Mouse (Mus musculus) inflammation-experienced regulatory T-cells, adult 6 months (primary cell): Measurements from ENCODE around the gene Cox6a1. TPM values are rescaled to one million over a fixed set of nuclear protein-coding genes. Genes with fewer than 3 reads are reported as not detected.

Source experiments
- ATAC-seq: one replicate; pipeline ENCODE4 v1.8.0; 2017
- polyA plus RNA-seq, 3 experiments: library from polyadenylated mRNA; unstranded; fragments of 100-300 nt; shearing (Covaris generic); gene quantifications; one replicate each; pipeline ENCODE4 v1.2.1; 2017

Gene Cox6a1
- polyA plus RNA-seq, 3 experiments from 2014 or later, result 550 to 644 (median 560) TPM

DNA sequence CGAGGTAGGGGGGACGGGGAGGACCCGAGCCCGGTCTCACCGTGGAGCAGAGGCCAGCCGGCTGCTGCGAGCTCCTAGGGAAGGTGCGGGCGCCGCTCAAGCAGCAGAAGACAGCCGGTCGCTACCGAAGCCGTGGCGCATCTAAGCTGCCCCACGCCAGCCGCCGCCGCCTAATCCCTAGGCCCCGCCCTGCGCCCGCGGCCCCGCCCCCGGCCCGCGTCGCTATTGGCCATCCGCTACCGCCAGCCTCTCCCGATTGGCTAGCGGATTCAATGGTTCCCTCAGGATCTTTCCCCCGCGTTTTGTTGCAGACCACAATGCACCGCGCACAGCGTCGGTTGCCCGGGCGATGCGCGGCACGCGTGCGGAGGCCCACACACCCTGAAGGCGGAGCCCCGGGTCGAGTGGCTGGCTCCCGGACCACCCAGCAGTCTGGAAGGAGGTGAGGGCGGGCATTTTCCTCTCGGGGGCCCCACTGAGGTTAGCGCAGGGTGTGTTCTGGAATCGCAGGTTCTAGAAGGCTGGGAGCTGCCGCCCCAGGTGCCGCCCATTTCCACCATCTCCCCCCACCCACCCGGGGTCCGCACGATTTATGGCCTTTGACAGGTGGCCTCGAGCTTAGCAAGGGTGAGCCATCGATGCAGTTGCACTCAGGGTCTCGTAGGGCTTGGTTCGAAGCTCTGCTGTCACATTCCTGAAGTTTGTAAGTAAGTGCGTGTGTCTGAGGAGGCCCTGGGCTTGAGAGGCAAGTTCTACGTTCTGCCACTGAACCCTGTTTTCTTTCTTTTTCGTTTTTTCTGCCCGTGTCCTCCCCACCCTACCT is 47.8 kb downstream of the Cox6a1 start, which contains the start of gene Dynll1:
TSS of gene Dynll1 (minus strand) at position 208 of the 823 bp plus-strand sequence.
- ATAC-seq, result peak; percentile 96

DNA sequence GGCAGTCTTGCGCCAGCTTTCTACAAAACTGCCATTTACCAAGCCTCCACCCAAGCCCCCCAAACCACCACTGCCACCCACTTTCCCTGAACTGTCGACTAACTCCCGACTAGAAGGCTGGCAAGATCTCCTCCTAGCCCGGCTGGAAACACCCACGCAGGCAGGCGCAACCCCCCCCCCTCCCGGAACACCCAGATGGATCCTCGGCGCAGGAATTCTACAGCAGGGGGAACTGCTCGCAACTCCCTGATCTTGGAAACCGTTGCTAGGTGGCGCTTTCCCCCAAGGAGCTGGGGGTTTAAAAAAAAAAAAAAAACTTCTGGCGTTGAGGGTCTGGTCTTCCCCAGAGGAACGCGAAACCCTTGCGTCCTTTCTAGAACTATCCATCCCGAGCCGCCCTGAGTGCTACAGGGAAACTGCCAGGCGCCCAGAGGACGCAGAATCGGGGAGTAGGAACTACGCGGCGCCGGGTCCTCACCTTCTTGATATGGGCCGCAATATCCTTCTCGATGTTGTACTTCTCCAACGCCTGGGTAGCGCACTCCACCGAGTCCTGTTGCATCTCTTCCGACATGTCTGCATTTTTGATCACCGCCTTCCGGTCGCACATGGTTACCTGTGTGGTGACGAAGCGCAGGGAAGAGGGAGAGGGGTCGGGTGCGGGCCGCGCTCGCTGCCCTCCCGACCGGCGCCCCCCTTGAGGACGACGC is 48.6 kb downstream of the Cox6a1 start:
- ATAC-seq, result peak; percentile 48

DNA sequence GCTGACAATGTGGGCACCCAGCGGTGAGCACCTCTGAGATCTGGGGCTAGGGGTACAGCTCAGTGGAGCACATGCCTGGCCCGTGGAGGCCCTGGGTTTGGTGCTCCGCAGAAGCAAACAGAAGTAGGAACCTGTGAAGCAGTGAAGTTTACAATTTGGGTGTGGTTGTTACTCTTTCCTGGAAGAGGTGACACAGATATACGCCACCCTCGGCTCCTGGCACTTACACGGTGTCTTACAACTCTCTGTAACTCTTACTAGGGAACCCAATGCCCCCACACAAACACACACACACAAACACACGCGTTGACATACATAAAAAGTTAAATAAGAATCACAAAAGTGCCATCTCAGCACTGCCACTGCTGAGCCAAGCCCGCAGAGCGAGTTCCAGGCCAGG is 52.4 kb downstream of the Cox6a1 start:
- ATAC-seq, result no peak

Other genes starting within 250 kb of the Cox6a1 start
- gene Acads, start 229.6 kb downstream of the Cox6a1 start, polyA plus RNA-seq, result 10 to 100 TPM; 11.3 to 20.2 (median 18.8) TPM
- 10 to 100 TPM; 15.9 to 27.8 (median 21.3) TPM for gene Unc119b, start 214.0 kb downstream of the Cox6a1 start, polyA plus RNA-seq
- 10 to 100 TPM; 25.5 to 32.7 (median 30.3) TPM for gene Mlec, start 190.8 kb downstream of the Cox6a1 start, polyA plus RNA-seq
- gene Cabp1, start 154.6 kb downstream of the Cox6a1 start, polyA plus RNA-seq, result not detected
- gene Pop5, start 113.1 kb downstream of the Cox6a1 start, polyA plus RNA-seq, result 100 to 1,000 TPM; 116 to 141 (median 122) TPM
- 10 to 100 TPM; 29.8 to 37.7 (median 35.6) TPM for gene Rnf10, start 76.1 kb downstream of the Cox6a1 start, polyA plus RNA-seq
- 10 to 100 TPM; 26.0 to 35.4 (median 31.6) TPM for gene Coq5, start 69.3 kb downstream of the Cox6a1 start, polyA plus RNA-seq
- gene Dynll1, start 48.0 kb downstream of the Cox6a1 start, polyA plus RNA-seq, result 100 to 1,000 TPM; 360 to 571 (median 381) TPM
- 10 to 100 TPM; 15.7 to 26.8 (median 26.5) TPM for gene Srsf9, start 21.8 kb downstream of the Cox6a1 start, polyA plus RNA-seq
- gene Gatc, start 7.8 kb downstream of the Cox6a1 start, polyA plus RNA-seq, result 10 to 100 TPM; 10.7 to 12.5 (median 11.3) TPM
- gene Triap1, start 7.8 kb downstream of the Cox6a1 start, polyA plus RNA-seq, result 10 to 100 TPM; 40.3 to 56.5 (median 51.5) TPM
- not detected for gene Msi1, start 80.6 kb upstream of the Cox6a1 start, polyA plus RNA-seq
- not detected for gene Pla2g1b, start 117.3 kb upstream of the Cox6a1 start, polyA plus RNA-seq
- 10 to 100 TPM; 12.0 to 18.5 (median 14.8) TPM for gene Sirt4, start 135.7 kb upstream of the Cox6a1 start, polyA plus RNA-seq
- 10 to 100 TPM; 13.7 to 22.1 (median 16.7) TPM for gene Pxn, start 157.7 kb upstream of the Cox6a1 start, polyA plus RNA-seq
- 1,000 to 10,000 TPM; 3,093 to 3,894 (median 3,885) TPM for gene Rplp0, start 210.5 kb upstream of the Cox6a1 start, polyA plus RNA-seq
- gene Gcn1l1, start 216.3 kb upstream of the Cox6a1 start, polyA plus RNA-seq, result 10 to 100 TPM; 24.7 to 36.4 (median 28.6) TPM